ENCODE assay signal across 12 mouse cellular contexts in genomic region chr7:126289956-126290355, GRCm38 (mm10).
"Had no signal": no experiment of that assay in that cellular context is flagged by ENCODE, and none has a peak within 500 bp of the region (broad histone marks: within the 10 kb centered on the region; RNA-seq: fewer than 3 reads in every experiment).

No protein-coding gene starts in this region.

- H3K27me3 ChIP-seq: kidney, embryonic 15.5 days; limb, embryonic 13.5 days; midbrain, embryonic 12.5 days; neural tube, embryonic 15.5 days had no signal

- H3K4me3 ChIP-seq: kidney, embryonic 15.5 days; limb, embryonic 13.5 days; midbrain, embryonic 12.5 days; neural tube, embryonic 15.5 days had no signal

- DNase-seq: kidney, adult 2 months; kidney, postnatal 14 days; layer of hippocampus, adult 9-11 months; left cerebral cortex, postnatal 4 days; lung, adult 18-20 months; right cerebral cortex, postnatal 4 days; thymus, postnatal 36 days had no signal

- H3K9me3 ChIP-seq: kidney, embryonic 15.5 days; limb, embryonic 13.5 days; midbrain, embryonic 12.5 days; neural tube, embryonic 15.5 days had no signal

- H3K27ac ChIP-seq: kidney, embryonic 15.5 days; limb, embryonic 13.5 days; liver, embryonic 14.5 days; midbrain, embryonic 12.5 days; neural tube, embryonic 15.5 days had no signal
